Mouse (Mus musculus) limb, embryonic 13.5 days (tissue): ENCODE data around the gene Tmem120a. TPM values are rescaled to one million over a fixed set of nuclear protein-coding genes. Genes with fewer than 3 reads are reported as not detected.
A peak's percentile ranks its signal among the peaks of the same experiment; 100 is the strongest.

Experiments used
- ATAC-seq: fragments of 200-750 bp; cut with Nextera tagmentation; 2 replicates; pipeline ENCODE4 v1.8.0; 2017; ENCODE audit warnings: low read depth, moderate number of reproducible peaks, moderate TSS enrichment; ENCODE audit not compliant: low FRiP score
- H3K27ac ChIP-seq: fragments of 300-500 bp; sonication (generic); 2 replicates; pipeline ENCODE4 v1.5.1; 2015; ENCODE audit warnings: inconsistent platforms, mild to moderate bottlenecking, moderate library complexity
- H3K27me3 ChIP-seq: fragments of 300-500 bp; sonication (generic); 2 replicates; pipeline ENCODE4 v1.6.1; 2015; ENCODE audit warnings: mild to moderate bottlenecking, inconsistent platforms
- H3K36me3 ChIP-seq: fragments of 300-500 bp; sonication (generic); 2 replicates; pipeline ENCODE4 v1.6.1; 2015; ENCODE audit warnings: inconsistent platforms, mild to moderate bottlenecking, moderate library complexity
- H3K4me1 ChIP-seq: fragments of 300-500 bp; sonication (generic); 2 replicates; pipeline ENCODE4 v1.6.1; 2015; ENCODE audit warnings: inconsistent platforms
- H3K4me2 ChIP-seq: fragments of 300-500 bp; sonication (generic); replicated peaks from 2 replicates; pipeline ENCODE4 v1.6.1; 2015; ENCODE audit warnings: inconsistent platforms, mild to moderate bottlenecking, moderate library complexity
- H3K4me3 ChIP-seq: fragments of 300-500 bp; sonication (generic); 2 replicates; pipeline ENCODE4 v1.5.1; 2015; ENCODE audit warnings: moderate library complexity, mild to moderate bottlenecking, inconsistent platforms
- H3K9ac ChIP-seq: fragments of 300-500 bp; sonication (generic); 2 replicates; pipeline ENCODE4 v1.6.1; 2015; ENCODE audit warnings: mild to moderate bottlenecking, inconsistent platforms
- H3K9me3 ChIP-seq: fragments of 300-500 bp; sonication (generic); 2 replicates; pipeline ENCODE4 v1.6.1; 2016; ENCODE audit warnings: inconsistent platforms
- WGBS: fragments of 180-500 bp; shearing (Covaris S2); methylation state at CpG from one replicate; pipeline ENCODE4 v1.1.7; 2015; 5-methylcytosine and 5-hydroxymethylcytosine counted together
- polyA plus RNA-seq: library from polyadenylated mRNA; unstranded; fragments of >200 nt; fragmentation: Nextera tagmentation; extraction: Ambion mirVana; gene quantifications from 2 replicates; pipeline ENCODE4 v1.2.1, GENCODE M21; 2015

The Tmem120a gene
- polyA plus RNA-seq, 1 experiment from 2014 or later = 49.3 TPM

- ATAC-seq = no peak
- no peak overlapping the region for H3K4me2 ChIP-seq
- H3K27me3 ChIP-seq = no peaks in the 10 kb centered on the region
These were observed 14.0 kb downstream of the Tmem120a start for GRCm38 (mm10) chr5:135730278-135730677.

GRCm38 (mm10) chr5:135729351-135729750, 14.9 kb downstream of the Tmem120a start:
- H3K4me2 ChIP-seq = no peak overlapping the region
- no peaks in the 10 kb centered on the region for H3K27me3 ChIP-seq
- WGBS = 91% methylated on average over 13 of the region's 13 CpGs
- H3K4me1 ChIP-seq = peaks cover 33% of the 10 kb centered on the region
- no peak overlapping the region for H3K27ac ChIP-seq
- no peaks in the 10 kb centered on the region for H3K9me3 ChIP-seq
- no peak overlapping the region for H3K9ac ChIP-seq
- no peak overlapping the region for H3K4me3 ChIP-seq
- no peak for ATAC-seq
- peaks cover 63% of the 10 kb centered on the region for H3K36me3 ChIP-seq

More at GRCm38 (mm10) chr5:135730278-135730677, 14.0 kb downstream of the Tmem120a start:
- Histone ChIP-seq H3K4me3 (no peak overlapping the region), H3K9ac (no peak overlapping the region), H3K27ac (no peak overlapping the region), H3K36me3 (peaks cover 72% of the 10 kb centered on the region), H3K9me3 (no peaks in the 10 kb centered on the region), H3K4me1 (peaks cover 24% of the 10 kb centered on the region)
- 95% methylated on average over 10 of the region's 10 CpGs for WGBS

- no peaks in the 10 kb centered on the region for H3K27me3 ChIP-seq
- H3K9me3 ChIP-seq = no peaks in the 10 kb centered on the region
- H3K4me3 ChIP-seq = no peak overlapping the region
- 91% methylated on average over 13 of the region's 13 CpGs for WGBS
- no peak overlapping the region for H3K4me2 ChIP-seq
- H3K36me3 ChIP-seq = peaks cover 53% of the 10 kb centered on the region
- no peak for ATAC-seq
- H3K4me1 ChIP-seq = peaks cover 43% of the 10 kb centered on the region
- no peak overlapping the region for H3K9ac ChIP-seq
- no peak overlapping the region for H3K27ac ChIP-seq
These were observed 15.9 kb downstream of the Tmem120a start for GRCm38 (mm10) chr5:135728361-135728760.

GRCm38 (mm10) chr5:135727871-135728270, 16.4 kb downstream of the Tmem120a start:
- Histone ChIP-seq H3K4me2 (no peak overlapping the region), H3K4me1 (peaks cover 48% of the 10 kb centered on the region), H3K27ac (no peak overlapping the region), H3K36me3 (peaks cover 48% of the 10 kb centered on the region), H3K4me3 (no peak overlapping the region), H3K27me3 (no peaks in the 10 kb centered on the region), H3K9me3 (no peaks in the 10 kb centered on the region), H3K9ac (no peak overlapping the region)
- WGBS = 93% methylated on average over 9 of the region's 9 CpGs
- ATAC-seq = no peak

- no peaks in the 10 kb centered on the region for H3K9me3 ChIP-seq
- H3K27me3 ChIP-seq = no peaks in the 10 kb centered on the region
- peaks cover 37% of the 10 kb centered on the region for H3K36me3 ChIP-seq
- no peak overlapping the region for H3K27ac ChIP-seq
- peak overlapping the region; percentile 64 for H3K4me2 ChIP-seq
- no peak for ATAC-seq
- peak overlapping the region; percentile 37 for H3K4me3 ChIP-seq
- H3K4me1 ChIP-seq = peaks cover 58% of the 10 kb centered on the region
- H3K9ac ChIP-seq = peak overlapping the region; percentile 57
- 54% methylated on average over 2 of the region's 2 CpGs for WGBS
These were observed 17.5 kb downstream of the Tmem120a start for GRCm38 (mm10) chr5:135726641-135727346.

- Histone ChIP-seq H3K27ac (peak overlapping the region; percentile 92), H3K4me2 (peak overlapping the region; percentile 64), H3K36me3 (peaks cover 31% of the 10 kb centered on the region), H3K27me3 (no peaks in the 10 kb centered on the region), H3K4me3 (peak overlapping the region; percentile 37), H3K4me1 (peaks cover 59% of the 10 kb centered on the region), H3K9ac (peak overlapping the region; percentile 57), H3K9me3 (no peaks in the 10 kb centered on the region)
- 23% methylated on average over 6 of the region's 6 CpGs for WGBS
- ATAC-seq = no peak
These were observed 18.3 kb downstream of the Tmem120a start for GRCm38 (mm10) chr5:135725991-135726390.

- H3K9me3 ChIP-seq = no peaks in the 10 kb centered on the region
- H3K9ac ChIP-seq = peak overlapping the region; percentile 57
- peaks cover 59% of the 10 kb centered on the region for H3K4me1 ChIP-seq
- H3K27me3 ChIP-seq = no peaks in the 10 kb centered on the region
- H3K36me3 ChIP-seq = peaks cover 28% of the 10 kb centered on the region
- 4% methylated on average over 8 of the region's 8 CpGs for WGBS
- ATAC-seq = peak; percentile 89
- H3K27ac ChIP-seq = peak overlapping the region; percentile 92
- H3K4me2 ChIP-seq = peak overlapping the region; percentile 64
- peak overlapping the region; percentile 37 for H3K4me3 ChIP-seq
These were observed 18.8 kb downstream of the Tmem120a start for GRCm38 (mm10) chr5:135725391-135725841.

- H3K4me2 ChIP-seq = peak overlapping the region; percentile 64
- no peaks in the 10 kb centered on the region for H3K27me3 ChIP-seq
- no peaks in the 10 kb centered on the region for H3K9me3 ChIP-seq
- H3K27ac ChIP-seq = peak overlapping the region; percentile 92
- H3K36me3 ChIP-seq = peaks cover 28% of the 10 kb centered on the region
- peak overlapping the region; percentile 40; the same call in 1 of the 2 replicates for H3K9ac ChIP-seq
- WGBS = 6% methylated on average over 9 of the region's 9 CpGs
- H3K4me3 ChIP-seq = 0 out of 2 replicates have a peak overlapping the region, but pooled peaks have one; percentile 37
- H3K4me1 ChIP-seq = peaks cover 62% of the 10 kb centered on the region
- peak; percentile 60 for ATAC-seq
These were observed 19.5 kb downstream of the Tmem120a start for GRCm38 (mm10) chr5:135724536-135725322.

- H3K27ac ChIP-seq = peak overlapping the region; percentile 40; the same call in 1 of the 2 replicates
- no peak overlapping the region for H3K4me2 ChIP-seq
- peaks cover 62% of the 10 kb centered on the region for H3K4me1 ChIP-seq
- peaks cover 24% of the 10 kb centered on the region for H3K36me3 ChIP-seq
- no peaks in the 10 kb centered on the region for H3K27me3 ChIP-seq
- no peak overlapping the region for H3K9ac ChIP-seq
- WGBS = 32% methylated on average over 3 of the region's 3 CpGs
- no peak overlapping the region for H3K4me3 ChIP-seq
- no peak for ATAC-seq
- no peaks in the 10 kb centered on the region for H3K9me3 ChIP-seq
These were observed 21.0 kb downstream of the Tmem120a start for GRCm38 (mm10) chr5:135723165-135723751.

- Histone ChIP-seq H3K9me3 (no peaks in the 10 kb centered on the region), H3K4me1 (peaks cover 57% of the 10 kb centered on the region), H3K27me3 (no peaks in the 10 kb centered on the region), H3K27ac (peak overlapping the region; percentile 48; the same call in 1 of the 2 replicates), H3K4me2 (peak overlapping the region; percentile 12; the same call in 1 of the 2 replicates), H3K4me3 (no peak overlapping the region), H3K9ac (no peak overlapping the region), H3K36me3 (peaks cover 34% of the 10 kb centered on the region)
- peak; percentile 11 for ATAC-seq
- 47% methylated on average over 11 of the region's 11 CpGs for WGBS
These were observed 22.1 kb downstream of the Tmem120a start for GRCm38 (mm10) chr5:135722121-135722520.

- no peak for ATAC-seq
- WGBS = 93% methylated on average over 8 of the region's 8 CpGs
- Histone ChIP-seq H3K27me3 (no peaks in the 10 kb centered on the region), H3K4me3 (no peak overlapping the region), H3K4me1 (peaks cover 46% of the 10 kb centered on the region), H3K36me3 (peaks cover 43% of the 10 kb centered on the region), H3K27ac (no peak overlapping the region), H3K9ac (no peak overlapping the region), H3K9me3 (no peaks in the 10 kb centered on the region), H3K4me2 (no peak overlapping the region)
These were observed 23.2 kb downstream of the Tmem120a start for GRCm38 (mm10) chr5:135721076-135721475.

GRCm38 (mm10) chr5:135720121-135720520, 24.1 kb downstream of the Tmem120a start:
- Histone ChIP-seq H3K36me3 (peaks cover 51% of the 10 kb centered on the region), H3K4me2 (no peak overlapping the region), H3K9ac (no peak overlapping the region), H3K27me3 (no peaks in the 10 kb centered on the region), H3K27ac (no peak overlapping the region), H3K9me3 (no peaks in the 10 kb centered on the region), H3K4me3 (no peak overlapping the region), H3K4me1 (peaks cover 37% of the 10 kb centered on the region)
- 79% methylated on average over 3 of the region's 3 CpGs for WGBS
- ATAC-seq = no peak
